Mouse (Mus musculus): ENCODE results near the gene Chit1.

Gene Chit1

DNA sequence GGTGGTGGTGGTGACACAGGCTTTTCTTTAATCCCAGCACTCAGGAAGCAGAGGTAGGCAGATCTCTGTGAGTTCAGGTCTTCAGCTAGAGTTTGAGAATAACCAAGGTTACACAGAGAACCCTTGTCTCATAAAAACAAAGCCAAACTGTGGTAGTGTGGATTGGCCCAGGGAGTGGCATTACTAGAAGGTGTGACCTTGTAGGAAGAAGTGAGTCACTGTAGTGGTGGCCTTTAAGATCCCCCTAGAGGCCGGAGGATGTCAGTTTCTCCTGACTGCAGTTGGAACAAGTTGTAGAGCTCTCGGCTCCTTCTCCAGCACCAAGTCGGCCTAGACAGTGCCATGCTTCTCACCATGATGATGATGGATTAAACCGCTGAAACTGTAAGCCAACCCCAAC is at the start of gene Chit1:
Gene Chit1 (plus strand): TSS at position 264 of the 400 bp plus-strand sequence.
- no peak for DNase-seq (ENCODE audit: extremely low read depth, low read depth)

DNA sequence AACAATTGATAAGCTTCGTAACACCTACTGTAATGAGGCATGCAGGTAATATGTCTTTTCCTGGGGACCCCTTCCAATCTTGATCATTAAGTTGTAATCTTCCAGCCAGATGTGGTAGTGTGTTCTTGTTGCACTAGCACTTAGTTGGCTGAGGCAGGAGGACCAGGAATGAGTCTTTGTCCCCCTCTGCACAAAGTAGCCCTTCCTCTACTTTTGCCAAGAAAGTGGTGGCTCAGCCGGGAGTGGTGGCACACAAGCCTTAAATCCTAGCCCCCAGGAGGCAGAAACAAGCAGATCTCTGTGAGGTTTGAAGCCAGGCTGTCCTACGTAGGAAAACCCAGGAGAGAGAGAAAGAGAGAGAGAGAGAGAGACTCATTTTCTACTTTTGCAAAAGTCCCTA is 49.1 kb upstream of the Chit1 start:
- DNase-seq (ENCODE audit: extremely low read depth, low read depth): no peak

DNA sequence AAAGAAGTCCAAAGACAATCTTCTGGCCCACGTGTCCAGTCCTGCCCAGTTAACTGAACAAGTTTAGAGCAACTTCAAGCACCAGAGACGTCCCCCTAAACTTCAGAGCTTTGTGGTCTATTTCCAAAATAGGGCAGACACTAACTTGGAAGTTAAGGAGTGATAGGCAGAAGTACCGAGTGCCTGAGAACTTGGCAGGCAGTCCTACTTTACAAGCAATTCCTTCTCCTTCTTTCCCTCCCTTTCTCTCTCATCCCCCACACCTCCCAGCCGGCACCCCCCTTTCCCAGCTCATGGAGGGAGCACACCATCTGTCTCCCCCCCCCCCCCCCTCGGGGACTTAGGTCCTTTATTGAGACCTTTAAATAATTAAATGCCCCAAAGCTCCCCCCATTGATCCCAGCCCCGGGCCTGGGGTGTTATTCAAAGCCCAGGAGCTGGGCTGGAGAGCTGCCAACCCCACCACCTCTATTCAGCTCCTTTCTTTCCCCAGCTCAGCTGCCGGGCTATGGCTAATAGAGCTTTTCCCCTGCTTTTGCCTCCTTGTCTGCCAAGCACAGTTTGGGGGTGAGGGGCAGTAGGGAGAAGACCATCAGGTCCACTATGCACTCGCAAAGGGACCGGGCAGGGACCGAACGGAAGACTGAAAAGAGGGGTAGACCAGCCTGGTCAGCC is 48.5 kb upstream of the Chit1 start:
- no peak for DNase-seq (ENCODE audit: extremely low read depth, low read depth)

DNA sequence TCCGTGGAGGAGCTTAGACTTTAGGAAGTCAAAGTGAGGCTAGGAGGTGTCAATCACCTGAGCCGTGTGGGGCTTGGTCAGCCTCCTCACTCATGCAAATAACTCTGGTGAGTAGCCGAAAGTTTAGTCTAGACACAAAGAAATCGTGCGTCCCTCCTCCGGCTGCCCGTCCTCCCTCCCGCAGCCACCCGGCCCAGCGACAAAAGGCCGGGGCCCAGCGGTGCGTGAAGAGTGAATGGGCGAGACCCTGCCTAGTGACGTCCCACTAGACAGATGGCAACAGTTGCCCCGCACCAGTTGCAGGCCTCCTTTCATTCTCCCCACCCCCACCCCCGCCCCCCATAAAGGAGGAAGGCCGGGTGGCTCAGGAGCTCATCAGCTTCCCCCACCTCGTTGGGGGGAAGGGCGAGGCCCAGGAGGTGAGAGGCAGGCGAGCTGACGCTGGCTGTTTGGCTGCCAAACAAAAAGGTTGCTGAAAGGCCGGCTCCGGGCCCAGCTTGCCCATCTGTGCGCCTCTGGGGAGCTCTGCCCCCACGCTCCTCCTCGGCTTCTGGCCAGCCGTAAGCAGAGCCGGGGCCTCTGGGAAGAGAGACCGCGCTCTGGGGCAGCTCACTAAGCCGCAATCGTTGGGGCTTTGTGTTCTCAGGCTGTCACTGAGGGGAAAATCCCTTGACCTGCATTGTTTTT is 47.8 kb upstream of the Chit1 start:
- DNase-seq (ENCODE audit: extremely low read depth, low read depth): no peak

DNA sequence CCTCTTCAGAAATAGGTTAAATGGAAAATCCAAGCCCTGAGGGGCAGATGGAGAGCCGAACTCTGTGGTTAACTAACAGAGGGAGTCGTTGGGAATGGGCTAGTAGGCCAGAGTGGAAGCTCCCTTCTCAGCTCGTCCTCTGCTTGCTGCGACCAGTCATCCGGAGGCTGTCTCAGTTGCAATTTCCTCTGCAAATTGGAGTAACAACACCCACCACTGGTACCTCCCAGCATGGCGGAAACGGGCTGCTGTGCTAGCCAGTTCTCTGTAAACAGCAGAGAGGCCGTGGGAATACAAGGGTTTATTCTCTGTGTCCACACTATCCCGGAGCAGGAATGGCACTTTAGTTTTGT is 47.3 kb upstream of the Chit1 start:
- no peak for DNase-seq (ENCODE audit: extremely low read depth, low read depth)

DNA sequence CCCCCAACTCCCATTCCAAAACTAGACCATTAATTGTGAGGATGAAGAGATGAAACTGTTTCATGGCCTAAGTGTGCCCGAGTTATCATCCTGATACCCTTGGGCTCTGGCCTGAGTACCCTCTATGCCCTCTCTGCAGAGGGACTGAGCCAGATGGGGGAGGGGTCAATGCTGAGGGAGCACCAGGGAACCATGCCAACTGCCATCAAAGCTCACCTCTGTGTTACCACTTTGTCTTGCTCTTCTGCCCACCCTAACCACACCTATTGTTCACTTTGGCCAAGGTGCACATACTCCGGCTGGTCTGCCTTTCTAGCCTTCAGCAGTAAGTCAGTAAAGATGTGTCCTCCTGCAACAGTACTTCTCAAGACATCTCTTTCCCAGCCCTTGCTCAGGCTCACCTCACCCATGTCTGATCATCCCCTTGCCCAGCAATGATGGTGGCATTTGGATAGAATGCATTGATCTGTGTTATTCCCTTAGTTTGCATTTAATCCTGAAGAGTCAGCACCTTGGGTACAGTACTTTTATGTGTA is 46.7 kb upstream of the Chit1 start:
- no peak for DNase-seq (ENCODE audit: extremely low read depth, low read depth)

DNA sequence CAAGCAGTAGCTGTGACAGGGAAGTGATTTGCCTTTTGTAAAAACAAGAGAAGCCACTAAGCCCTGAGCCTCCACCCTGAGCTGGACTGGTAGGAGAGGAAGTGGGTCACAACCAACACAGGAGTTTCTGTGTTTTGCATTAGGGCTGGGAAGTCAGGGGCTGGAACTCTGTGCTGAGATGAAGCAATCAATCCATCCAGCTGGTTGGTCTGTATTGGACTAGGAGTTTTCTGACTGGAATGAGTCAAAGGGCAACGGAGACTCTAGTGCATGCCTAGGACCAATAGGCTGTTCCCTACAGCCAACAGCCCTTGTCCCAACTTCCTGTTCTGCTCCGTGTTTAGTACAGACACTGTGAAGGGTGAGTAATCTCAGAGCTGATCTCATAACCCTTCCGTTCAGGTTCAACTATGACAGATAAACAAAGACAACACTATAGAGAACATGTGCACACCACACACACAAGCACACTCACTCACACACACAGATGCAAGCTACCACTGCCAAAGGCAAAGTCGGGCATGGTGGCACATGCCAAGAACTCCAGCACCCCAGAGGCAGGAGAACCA is 45.7 kb upstream of the Chit1 start:
- no peak for DNase-seq (ENCODE audit: extremely low read depth, low read depth)

DNA sequence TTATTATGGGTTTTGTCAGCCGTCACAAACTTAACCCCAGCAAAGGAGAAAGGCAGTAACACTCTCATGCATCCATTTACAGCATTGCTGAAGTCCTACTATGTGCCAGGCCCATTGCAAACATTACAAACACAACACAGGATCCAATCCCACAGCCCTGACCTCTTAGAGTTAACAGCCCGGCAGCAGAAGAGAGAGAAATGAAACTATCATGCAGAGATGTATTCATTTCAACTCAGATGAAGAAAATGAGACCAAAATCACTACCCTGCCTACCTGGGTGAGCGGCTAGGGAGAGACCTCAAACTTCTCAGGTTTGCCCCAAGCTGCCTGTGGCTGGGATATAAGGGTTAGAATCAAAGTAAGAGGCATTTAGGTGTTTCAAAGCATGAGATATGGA is 44.5 kb upstream of the Chit1 start:
- no peak for DNase-seq (ENCODE audit: extremely low read depth, low read depth)

DNA sequence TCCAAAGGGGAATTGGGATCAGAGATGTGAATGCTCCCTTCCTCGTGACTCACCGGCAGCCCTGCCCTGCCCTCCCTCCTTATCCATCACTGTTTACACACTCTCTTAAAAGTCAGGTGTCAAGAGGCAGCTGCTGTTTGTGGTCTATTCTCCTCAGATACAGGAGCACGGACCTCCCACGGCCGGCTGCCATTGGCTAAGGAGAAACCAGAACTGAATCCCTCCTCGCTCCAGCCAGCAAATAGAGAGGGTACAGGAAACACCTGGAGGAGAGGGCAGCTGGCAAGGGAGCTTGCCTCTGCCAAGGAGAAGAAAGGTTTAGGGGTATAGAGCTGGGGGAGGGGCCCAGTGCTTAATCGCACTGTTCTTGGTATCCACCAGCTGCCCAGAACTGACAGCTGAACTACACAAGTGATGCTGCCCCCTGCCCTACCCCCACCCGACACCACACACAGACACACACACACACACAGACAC is 43.9 kb upstream of the Chit1 start:
- peak; percentile 49 for DNase-seq (ENCODE audit: extremely low read depth, low read depth)

DNA sequence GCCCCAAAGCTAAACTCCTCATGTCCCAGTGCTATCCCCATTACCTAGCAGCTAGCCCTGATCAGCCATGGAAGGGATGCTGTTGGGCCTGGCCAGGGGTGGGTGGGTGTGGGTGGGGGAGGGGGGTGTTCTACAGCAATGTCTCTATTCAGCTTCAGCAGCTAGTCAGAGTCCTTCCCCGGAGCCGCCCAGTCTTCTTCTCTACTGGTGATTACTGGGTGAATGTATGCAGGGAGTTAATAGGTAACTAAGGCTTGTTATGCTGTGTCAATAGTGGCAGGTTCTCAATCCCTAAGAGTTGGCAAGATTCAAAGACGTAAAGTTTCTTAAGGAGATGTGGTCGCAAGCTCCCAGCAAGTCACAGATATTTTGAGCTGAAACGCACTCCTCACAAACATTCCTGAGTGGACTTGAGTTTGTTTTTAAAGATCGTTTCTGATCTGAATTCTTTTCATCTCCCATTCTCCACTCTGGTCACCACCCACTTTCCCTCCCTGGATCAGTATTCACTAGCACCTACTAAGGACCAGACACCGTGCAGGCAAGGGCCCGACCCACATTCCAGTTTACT is 40.9 kb upstream of the Chit1 start:
- no peak for DNase-seq (ENCODE audit: extremely low read depth, low read depth)

DNA sequence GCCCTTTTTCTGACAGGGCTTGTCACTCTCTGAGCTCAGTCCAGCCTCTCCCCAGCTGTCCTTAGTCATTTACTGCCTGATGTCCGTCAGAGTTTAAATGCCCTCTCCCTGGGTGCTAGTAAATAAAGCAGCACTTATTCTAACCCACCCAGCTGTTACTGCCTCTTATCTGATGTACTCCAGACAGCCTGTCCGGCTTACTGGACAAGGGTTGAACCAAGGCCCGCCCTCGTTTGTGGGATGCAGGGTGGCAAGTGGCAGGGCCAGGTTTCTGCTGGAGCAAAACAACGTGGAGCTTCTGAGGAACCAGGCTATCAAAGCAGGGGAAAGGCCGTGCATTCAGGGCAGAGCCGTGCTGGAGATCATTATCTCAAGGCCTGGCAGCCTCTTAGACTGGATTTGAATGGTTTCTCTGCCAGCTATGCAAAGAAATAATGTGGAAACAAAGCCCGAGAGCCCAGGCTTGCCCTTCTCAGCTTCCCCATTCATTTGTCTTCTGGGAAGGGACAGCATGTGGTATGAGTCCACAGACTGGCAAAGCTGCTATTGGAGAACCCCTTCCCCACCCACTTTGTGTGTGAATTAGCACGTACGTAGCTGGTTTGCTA is 39.5 kb upstream of the Chit1 start:
- DNase-seq (ENCODE audit: extremely low read depth, low read depth): no peak

DNA sequence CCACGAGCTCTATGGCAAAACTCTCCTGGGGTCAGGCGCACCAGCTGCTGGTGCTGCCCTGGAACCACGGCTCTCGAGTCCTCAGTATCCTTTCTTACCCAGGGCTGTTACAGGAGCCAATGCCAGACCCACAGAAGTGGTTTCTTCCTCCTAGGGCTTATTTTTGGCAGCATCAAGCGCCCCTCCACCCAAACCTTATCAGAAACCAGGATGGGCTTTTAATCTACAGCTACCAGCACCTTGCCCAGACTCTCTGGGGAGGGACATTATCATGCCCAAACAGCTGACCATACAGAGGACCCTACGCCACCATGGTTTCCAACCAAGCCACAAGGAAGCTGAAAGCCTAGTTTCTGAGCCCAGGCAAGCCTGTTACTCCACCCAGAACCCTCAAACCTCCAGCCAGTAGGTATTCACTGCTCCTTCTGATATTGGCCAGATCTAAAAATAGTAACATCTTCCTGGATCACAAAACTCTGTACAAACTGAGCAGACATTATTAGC is 37.9 kb upstream of the Chit1 start:
- peak; percentile 99 for DNase-seq (ENCODE audit: extremely low read depth, low read depth)

DNA sequence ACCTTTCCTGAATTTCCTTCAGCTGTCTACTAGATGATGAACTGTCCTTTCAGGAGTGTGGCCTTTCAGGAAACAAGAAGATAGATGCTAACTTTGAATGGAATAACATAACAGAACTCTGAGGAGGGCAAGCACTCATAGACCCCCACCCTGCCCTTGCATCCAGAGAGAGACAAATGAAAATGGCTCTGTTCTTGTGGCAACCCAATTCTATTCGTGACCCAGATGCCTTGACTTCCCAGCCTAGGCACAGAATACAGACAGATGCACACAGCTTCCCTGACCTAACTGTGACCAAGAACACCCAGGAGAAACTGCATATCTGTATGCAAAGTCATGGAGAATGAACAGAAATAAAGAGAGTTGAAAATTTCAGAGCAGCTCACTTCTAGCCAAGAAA is 37.4 kb upstream of the Chit1 start:
- DNase-seq (ENCODE audit: extremely low read depth, low read depth): no peak

DNA sequence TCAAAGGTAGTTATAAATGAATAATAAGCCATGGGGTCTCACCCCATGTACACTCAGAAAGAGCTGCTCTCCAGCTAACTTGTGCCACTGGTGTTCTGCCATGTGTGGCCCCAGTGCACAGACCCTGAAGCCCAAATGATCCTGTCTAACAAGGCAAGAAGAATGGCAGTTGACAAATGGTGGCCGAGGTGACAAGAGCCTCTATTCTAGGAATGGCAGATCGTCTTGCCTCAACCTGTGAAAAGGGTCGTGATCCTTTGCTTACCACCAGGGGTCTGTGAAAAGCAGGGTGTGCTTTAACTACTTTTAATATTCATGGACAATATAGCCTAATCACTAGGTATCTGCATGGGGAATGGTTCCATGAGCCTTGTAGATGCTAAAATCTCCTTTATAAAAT is 36.9 kb upstream of the Chit1 start:
- DNase-seq (ENCODE audit: extremely low read depth, low read depth): no peak

DNA sequence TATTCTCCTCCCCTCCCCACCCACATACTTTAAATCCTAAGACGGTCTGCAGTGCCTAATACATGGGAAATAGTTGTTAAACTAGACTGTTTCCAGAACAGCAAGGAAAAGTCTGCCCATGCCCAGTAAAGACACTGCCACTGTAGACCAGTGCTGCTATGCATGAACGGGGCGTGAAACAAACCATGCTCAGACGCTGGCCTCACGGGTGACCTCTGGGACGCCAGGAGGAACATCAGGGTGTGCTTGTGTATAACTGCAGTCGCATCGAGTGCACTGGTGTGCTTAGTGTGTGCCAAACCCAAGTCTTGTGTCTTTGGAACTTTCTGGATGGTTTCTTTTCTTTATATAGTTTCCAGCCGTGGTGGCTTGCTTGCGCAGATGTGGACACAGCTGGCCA is 36.4 kb upstream of the Chit1 start:
- DNase-seq (ENCODE audit: extremely low read depth, low read depth): no peak

DNA sequence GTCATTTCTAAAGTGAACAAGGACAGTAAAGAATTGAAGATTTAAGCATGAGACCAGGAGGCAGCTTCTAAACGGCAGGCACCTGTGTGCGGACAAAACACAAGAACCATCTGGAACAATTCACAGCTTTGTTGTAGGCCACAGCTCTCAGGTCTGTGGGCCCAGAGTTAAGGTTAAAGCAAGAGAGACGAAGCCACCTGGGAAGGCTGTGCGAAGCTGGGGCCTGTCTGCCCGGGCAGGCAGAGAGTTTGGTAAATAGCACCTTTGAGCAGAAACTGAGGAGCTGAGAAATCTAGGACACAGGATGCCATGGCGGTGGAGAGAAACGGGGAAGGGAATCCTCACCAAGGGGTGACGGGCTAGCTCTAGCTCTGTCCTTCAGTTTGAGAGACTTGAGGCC is 35.5 kb upstream of the Chit1 start:
- no peak for DNase-seq (ENCODE audit: extremely low read depth, low read depth)

DNA sequence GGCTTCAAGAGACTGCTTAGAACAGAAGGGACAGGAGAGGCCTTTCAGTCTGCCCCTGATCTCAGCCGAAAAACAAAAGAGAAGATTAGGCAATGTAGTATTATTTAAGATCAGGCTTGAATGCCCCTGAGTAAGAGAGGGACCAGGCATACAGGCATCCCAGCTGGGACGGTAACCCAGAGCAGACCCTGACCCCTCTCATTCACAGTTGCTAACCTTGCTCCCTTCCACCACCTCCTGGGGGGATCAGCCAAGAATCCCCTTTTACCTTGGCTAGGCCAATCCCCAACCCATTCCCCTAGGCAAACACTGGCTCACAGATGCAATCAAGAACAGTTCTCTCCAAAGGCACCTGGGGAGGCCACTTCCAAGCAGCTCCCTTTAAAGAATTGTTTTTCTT is 34.3 kb upstream of the Chit1 start:
- DNase-seq (ENCODE audit: extremely low read depth, low read depth): no peak

DNA sequence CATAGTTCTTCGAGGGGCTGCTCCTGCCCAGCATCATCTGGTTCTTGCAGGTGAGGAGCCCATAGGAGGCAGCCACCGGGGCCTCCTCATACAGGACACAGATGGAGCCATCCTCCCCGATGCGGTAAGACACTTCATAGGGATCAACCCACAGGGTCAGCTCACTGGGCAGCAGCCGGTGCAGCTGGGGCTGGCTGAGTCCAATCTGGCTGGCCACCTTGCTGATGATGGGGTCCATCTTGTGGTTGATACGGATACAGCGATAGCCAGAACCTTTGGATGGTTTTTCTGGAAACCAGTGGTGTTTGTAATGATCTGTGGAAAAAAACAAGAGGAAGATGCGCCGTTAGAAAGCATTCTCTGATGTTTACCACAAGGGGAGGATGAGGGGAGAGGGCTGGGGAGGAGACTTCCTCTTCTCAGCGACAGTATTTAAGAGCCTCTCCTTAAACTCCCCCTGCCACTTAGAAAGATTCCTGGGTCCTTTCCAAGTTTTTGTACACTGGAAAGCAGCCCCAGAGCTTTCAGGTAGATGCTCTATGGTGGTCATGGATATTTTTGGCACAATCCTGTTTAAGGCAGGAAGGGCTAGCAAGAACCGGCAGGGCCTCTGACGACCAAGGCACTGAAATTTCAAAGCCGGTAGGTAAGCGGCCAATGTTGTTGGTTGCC is 33.5 kb upstream of the Chit1 start:
- peak; percentile 84 for DNase-seq (ENCODE audit: extremely low read depth, low read depth)

DNA sequence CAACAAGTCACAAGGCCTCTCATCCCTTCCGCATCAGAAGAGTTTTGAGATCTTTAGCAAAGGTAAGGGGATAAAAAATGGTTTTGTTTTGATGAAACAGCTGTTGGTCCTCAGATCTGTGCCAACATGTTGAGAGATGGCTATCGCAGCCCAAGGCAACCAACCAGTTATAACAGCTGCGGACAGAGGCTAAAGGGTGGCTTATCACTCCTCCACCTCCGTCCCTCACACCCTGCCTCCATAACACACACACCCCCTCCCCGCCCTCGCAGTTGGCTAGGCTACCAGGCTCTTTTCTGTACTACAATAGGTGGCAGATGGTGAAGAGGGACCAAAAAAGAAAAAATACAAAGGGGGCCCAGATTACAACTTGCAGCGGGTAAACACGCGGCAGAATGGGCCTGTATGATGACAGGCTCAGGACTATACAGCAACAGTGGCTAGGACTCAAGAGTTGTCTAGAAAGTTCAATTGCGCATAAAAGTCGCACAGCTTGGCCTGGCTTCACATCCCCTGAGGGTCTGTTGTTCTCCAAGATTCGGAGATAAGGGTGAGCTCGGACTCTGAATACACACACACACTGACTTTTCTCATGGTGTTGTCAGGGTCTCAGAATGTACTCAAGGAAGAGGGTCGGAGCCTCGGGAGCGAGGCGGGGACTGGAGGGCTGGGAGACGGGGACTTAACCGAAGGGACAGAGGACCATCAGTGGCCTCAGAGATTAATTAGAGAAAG is 32.8 kb upstream of the Chit1 start:
- peak; percentile 64 for DNase-seq (ENCODE audit: extremely low read depth, low read depth)

DNA sequence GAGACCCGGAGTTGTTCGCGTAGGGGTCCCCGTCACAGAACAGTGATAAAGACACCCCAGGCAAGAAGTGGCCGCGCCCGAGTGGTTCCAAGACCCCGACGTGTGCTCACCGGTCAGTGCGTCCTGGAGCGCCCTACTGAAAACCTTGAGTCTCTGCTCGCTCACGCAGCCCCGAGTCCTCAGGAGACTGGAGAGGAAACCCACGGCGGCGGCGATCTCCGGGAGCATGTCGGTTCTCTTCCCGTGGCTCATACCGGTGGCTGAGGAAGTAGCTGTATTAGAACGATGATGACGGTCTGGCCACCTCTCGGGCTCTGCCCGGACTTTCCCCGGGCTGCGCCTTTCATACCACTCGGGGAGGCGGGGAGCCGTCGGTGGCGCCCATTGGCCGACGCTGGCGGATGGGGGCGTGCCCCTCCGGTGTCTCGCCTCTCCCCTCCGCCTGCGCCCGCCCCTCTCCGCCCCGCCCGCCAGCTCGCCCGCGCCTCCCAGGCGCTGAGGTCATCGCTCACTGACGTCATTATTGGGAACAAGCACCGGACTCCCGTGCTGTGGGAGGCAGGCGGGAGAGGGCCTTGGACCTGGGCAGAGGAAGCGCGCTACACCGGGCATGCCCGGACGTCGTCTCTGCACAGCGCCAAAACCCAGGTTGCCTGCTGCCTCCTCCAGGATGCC is 32.1 kb upstream of the Chit1 start, which contains the start of gene Btg2:
Gene Btg2 (minus strand): TSS at position 319 of the 675 bp plus-strand sequence.
- DNase-seq (ENCODE audit: extremely low read depth, low read depth): peak; percentile 74

Measured in MEL-GATA-1-ER (cell line).